Mouse (Mus musculus) bone marrow macrophage, adult 2 months (primary cell): ENCODE results near the gene Mtg2.

Experiments
- CTCF ChIP-seq: IDR thresholded peaks from 2 replicates; pipeline ENCODE4 v1.5.1; 2012; ENCODE audit warnings: low read depth, mild to moderate bottlenecking, low read length, moderate library complexity
- POLR2A ChIP-seq: IDR thresholded peaks from 2 replicates; pipeline ENCODE4 v1.6.1; 2012; ENCODE audit warnings: mild to moderate bottlenecking, low read depth, low read length, borderline replicate concordance

DNA sequence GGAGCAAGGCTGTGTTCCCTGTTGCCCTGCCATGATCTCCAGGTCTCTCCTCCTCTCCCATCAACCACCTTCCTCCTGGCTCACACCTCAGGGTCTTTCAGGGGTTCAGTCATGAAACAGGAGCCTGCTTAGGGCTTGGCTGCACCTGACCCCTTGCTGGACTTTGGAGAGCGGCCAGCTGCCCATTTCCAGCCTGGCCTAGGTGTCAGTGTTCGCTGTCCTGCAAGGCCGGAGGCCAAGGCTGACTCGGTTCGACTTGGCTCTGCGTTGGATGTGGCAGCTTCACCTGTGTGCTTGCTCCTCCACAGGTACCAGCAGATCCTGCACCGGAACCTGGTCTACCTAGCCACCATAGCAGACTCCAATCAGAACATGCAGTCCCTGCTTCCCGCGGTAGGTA, 17.4 kb upstream of the Mtg2 start:
- TF ChIP-seq POLR2A (no peak), CTCF (no peak)
